Mouse (Mus musculus) limb, embryonic 15.5 days (tissue): ENCODE measurements around the gene Fgd5. TPM values are rescaled to one million over a fixed set of nuclear protein-coding genes. Genes with fewer than 3 reads are reported as not detected.

ENCODE experiments used
- polyA plus RNA-seq: library from polyadenylated mRNA; unstranded; fragments of >200 nt; fragmentation: Nextera tagmentation; extraction: Ambion mirVana; gene quantifications from 2 replicates; pipeline ENCODE4 v1.2.1, GENCODE M21; 2015

The Fgd5 gene
- polyA plus RNA-seq, 1 experiment from 2014 or later, result 10.3 TPM

Other genes starting within 250 kb of the Fgd5 start
- gene Grip2, start 151.6 kb upstream of the Fgd5 start, polyA plus RNA-seq, result 1.7 and 4.0 TPM in 2 replicates
- 31.0 and 31.7 TPM in 2 replicates for gene Ccdc174, start 100.8 kb upstream of the Fgd5 start, polyA plus RNA-seq
- gene 4930590J08Rik, start 76.1 kb upstream of the Fgd5 start, polyA plus RNA-seq, result 0.14 and 0.41 TPM in 2 replicates
- 15.7 and 19.6 TPM in 2 replicates for gene Nr2c2, start 112.5 kb downstream of the Fgd5 start, polyA plus RNA-seq
- 80.5 and 82.4 TPM in 2 replicates for gene Mrps25, start 205.2 kb downstream of the Fgd5 start, polyA plus RNA-seq
- 30.7 and 31.6 TPM in 2 replicates for gene Rbsn, start 236.0 kb downstream of the Fgd5 start, polyA plus RNA-seq